In the genomic region with DNA sequence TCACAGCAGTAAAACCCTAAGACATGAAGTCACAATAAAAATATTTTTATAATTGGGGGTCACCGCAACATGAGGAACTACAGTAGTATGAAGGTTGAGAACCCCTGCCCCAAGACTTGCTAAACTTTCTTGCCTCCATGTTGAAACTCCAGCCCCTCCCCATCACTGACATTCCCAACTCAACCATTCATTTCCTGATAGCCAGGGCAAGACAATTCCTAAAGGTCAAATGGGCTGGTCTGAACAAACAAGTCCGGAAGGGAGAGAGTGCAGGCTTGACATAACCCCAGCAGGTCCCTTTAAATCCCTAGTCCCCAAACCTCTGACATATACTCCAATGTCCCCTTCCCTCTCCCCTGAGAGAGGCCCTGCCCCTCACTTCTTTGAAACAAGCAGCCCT, we compare ENCODE assay signal across 20 mouse cellular contexts.
DNase-seq lines count a peak whose midpoint lies in the region; ATAC-seq and TF ChIP-seq lines count a peak whose summit lies in the region.
"Had no signal": no experiment of that assay in that cellular context is flagged by ENCODE, and none has a peak within 500 bp of the region (broad histone marks: within the 10 kb centered on the region; RNA-seq: fewer than 3 reads in every experiment).

No protein-coding gene starts in this region.

- H3K27ac ChIP-seq in liver, embryonic 14.5 days: no peak overlapping the region
- no peak overlapping the region for H3K27ac ChIP-seq in liver, postnatal 0 days (ENCODE audit: low read depth)
- no peak overlapping the region for H3K27ac ChIP-seq in ES-E14 (ENCODE audit: insufficient read depth, low read depth, low read length, poor library complexity, severe bottlenecking)
- 0 out of 2 replicates have a peak overlapping the region, but pooled peaks have one; percentile 4 for H3K27ac ChIP-seq in limb, embryonic 10.5 days
- no peak overlapping the region for H3K27ac ChIP-seq in left cerebral cortex, adult 2 months
- H3K27ac ChIP-seq: embryonic facial prominence, embryonic 10.5 days; forebrain, embryonic 10.5 days; gastrocnemius, adult 2 months; hindbrain, embryonic 15.5 days had no signal

- H3K9ac ChIP-seq in liver, embryonic 14.5 days (replicated peaks): no peak overlapping the region
- no peak overlapping the region for H3K9ac ChIP-seq in liver, postnatal 0 days (replicated peaks)
- H3K9ac ChIP-seq in ES-E14 (ENCODE audit: insufficient read depth, low read depth, low read length, poor library complexity, severe bottlenecking): no peak overlapping the region
- H3K9ac ChIP-seq: hindbrain, embryonic 15.5 days had no signal

- no peak for DNase-seq in liver, embryonic 14.5 days (ENCODE audit: low read depth in 3 of 3, low spot score in 3 of 3)
- DNase-seq in liver, postnatal 0 days: no peak
- DNase-seq in ES-CJ7 (ENCODE audit: low read depth, low spot score) (peak; percentile 65), ES-E14 (ENCODE audit: low read depth, low spot score) (no peak)
- no peak for DNase-seq in limb, embryonic 10.5 days (ENCODE audit: low spot score)
- DNase-seq in ovary, adult 18-20 months (ENCODE audit: low spot score): no peak
- no peak for DNase-seq in left cerebral cortex, adult 2 months (ENCODE audit: extremely low spot score in 1 of 2, low spot score in 2 of 2)
- DNase-seq: adrenal gland, adult 2 months; adrenal gland, postnatal 25 days; cerebellum, adult 18-20 months; cerebellum, adult 9-11 months; cerebellum, postnatal 36 days; gastrocnemius, adult 2 months; gastrocnemius, postnatal 36 days; heart, adult 18-20 months had no signal

- TF ChIP-seq EP300 in liver, embryonic 14.5 days (IDR thresholded peaks at IDR 0.05; ENCODE audit: low read depth): no peak
- no peak for TF ChIP-seq EP300 in liver, postnatal 0 days (IDR thresholded peaks at IDR 0.05; ENCODE audit: low read depth)

- in situ Hi-C loops in ES-E14 (cut with MboI; ENCODE audit: low sequenced_read_pairs in 2 of 2, unreplicated experiment in 2 of 2): no loop called here

- 77% methylated on average over 2 of the region's 2 CpGs for WGBS in liver, embryonic 14.5 days (ENCODE audit: insufficient replicate concordance)
- WGBS in liver, postnatal 0 days (ENCODE audit: insufficient replicate concordance): 75% methylated on average over 2 of the region's 2 CpGs
- 84% methylated on average over 2 of the region's 2 CpGs for WGBS in limb, embryonic 10.5 days

- H3K9me3 ChIP-seq in liver, embryonic 14.5 days (ENCODE audit: control insufficient read depth, low read length): no peaks in the 10 kb centered on the region
- peaks cover 3% of the 10 kb centered on the region; the same call in 1 of the 2 replicates for H3K9me3 ChIP-seq in liver, postnatal 0 days (ENCODE audit: low read length)
- H3K9me3 ChIP-seq in ES-E14 (ENCODE audit: control insufficient read depth, insufficient read depth, low read depth, low read length): no peaks in the 10 kb centered on the region
- H3K9me3 ChIP-seq in limb, embryonic 10.5 days (replicated peaks): no peaks in the 10 kb centered on the region
- H3K9me3 ChIP-seq: embryonic facial prominence, embryonic 10.5 days; forebrain, embryonic 10.5 days; hindbrain, embryonic 15.5 days had no signal

- H3K4me2 ChIP-seq in liver, embryonic 14.5 days (ENCODE audit: low read depth): 0 out of 2 replicates have a peak overlapping the region, but pooled peaks have one; percentile 6
- no peak overlapping the region for H3K4me2 ChIP-seq in liver, postnatal 0 days (ENCODE audit: low read depth, low read length)
- H3K4me2 ChIP-seq: heart, embryonic 11.5 days; hindbrain, embryonic 15.5 days had no signal

- no peak; the same call in 1 of the 2 replicates for ATAC-seq in liver, embryonic 14.5 days (ENCODE audit: insufficient read depth)
- no peak for ATAC-seq in liver, postnatal 0 days
- ATAC-seq: forebrain, embryonic 14.5 days had no signal

- H3K4me1 ChIP-seq in liver, embryonic 14.5 days (replicated peaks; ENCODE audit: control insufficient read depth in 2 of 2, insufficient read depth in 2 of 2, low read length in 1 of 2): peaks cover 14 to 20% of the 10 kb centered on the region in 2 experiments
- peaks cover 5% of the 10 kb centered on the region for H3K4me1 ChIP-seq in liver, postnatal 0 days (ENCODE audit: insufficient read depth)
- 0 out of 4 replicates have a peak, but pooled peaks cover 0 to 2% of the 10 kb centered on the region in 2 experiments for H3K4me1 ChIP-seq in ES-E14 (ENCODE audit: control insufficient read depth in 2 of 2, insufficient read depth in 2 of 2, low read length in 2 of 2, poor library complexity in 1 of 2)
- 0 out of 2 replicates have a peak, but pooled peaks cover 3% of the 10 kb centered on the region for H3K4me1 ChIP-seq in limb, embryonic 10.5 days
- H3K4me1 ChIP-seq: forebrain, embryonic 10.5 days; hindbrain, embryonic 15.5 days had no signal

- no peak overlapping the region for H3K4me3 ChIP-seq in liver, embryonic 14.5 days (ENCODE audit: insufficient read depth in 1 of 2, low read depth in 2 of 2, low read length in 2 of 2)
- no peak overlapping the region for H3K4me3 ChIP-seq in liver, postnatal 0 days (ENCODE audit: low read depth, low read length)
- no peak overlapping the region for H3K4me3 ChIP-seq in ES-E14 (ENCODE audit: insufficient read depth in 1 of 2, low read depth in 1 of 2, low read length in 2 of 2, poor library complexity in 1 of 2, severe bottlenecking in 1 of 2)
- no peak overlapping the region for H3K4me3 ChIP-seq in limb, embryonic 10.5 days
- H3K4me3 ChIP-seq in left cerebral cortex, adult 2 months: no peak overlapping the region
- H3K4me3 ChIP-seq: embryonic facial prominence, embryonic 10.5 days; forebrain, embryonic 10.5 days; gastrocnemius, adult 2 months; hindbrain, embryonic 15.5 days had no signal

- TF ChIP-seq CTCF in liver, embryonic 14.5 days (IDR thresholded peaks at IDR 0.05; ENCODE audit: low read depth): no peak
- TF ChIP-seq CTCF in liver, postnatal 0 days (IDR thresholded peaks at IDR 0.05; ENCODE audit: low read depth): no peak
- TF ChIP-seq CTCF in left cerebral cortex, adult 2 months (IDR thresholded peaks at IDR 0.05): no peak

- intact Hi-C loops in left cerebral cortex, adult 2 months (cut with DNase I): no loop called here

- H3K27me3 ChIP-seq in liver, embryonic 14.5 days (ENCODE audit: control insufficient read depth, insufficient read depth, low read length): no peaks in the 10 kb centered on the region
- H3K27me3 ChIP-seq in liver, postnatal 0 days (ENCODE audit: insufficient read depth, low read length): no peaks in the 10 kb centered on the region
- no peaks in the 10 kb centered on the region for H3K27me3 ChIP-seq in limb, embryonic 10.5 days (ENCODE audit: low read depth, poor library complexity, severe bottlenecking)
- H3K27me3 ChIP-seq: hindbrain, embryonic 15.5 days had no signal

- no peaks in the 10 kb centered on the region for H3K36me3 ChIP-seq in liver, embryonic 14.5 days (replicated peaks; ENCODE audit: control insufficient read depth, insufficient read depth, low read depth)
- peaks cover 13% of the 10 kb centered on the region; the same call in 1 of the 2 replicates for H3K36me3 ChIP-seq in liver, postnatal 0 days (replicated peaks; ENCODE audit: insufficient read depth, low read length)
- H3K36me3 ChIP-seq in ES-E14 (ENCODE audit: control insufficient read depth, insufficient read depth, low read length, poor library complexity, severe bottlenecking): no peaks in the 10 kb centered on the region
- no peaks in the 10 kb centered on the region for H3K36me3 ChIP-seq in limb, embryonic 10.5 days
- H3K36me3 ChIP-seq: embryonic facial prominence, embryonic 10.5 days; forebrain, embryonic 10.5 days; hindbrain, embryonic 15.5 days had no signal

TF ChIP-seq in ES-E14, 5 proteins besides CTCF, POLR2A, EP300 and RAD21:
- TF ChIP-seq MAFK (IDR thresholded peaks at IDR 0.05; ENCODE audit: insufficient read depth, low read depth, low read length): no peak
- no peak for TF ChIP-seq ZNF384 (IDR thresholded peaks at IDR 0.05; ENCODE audit: low read depth, low read length)
- TF ChIP-seq CHD2 (IDR thresholded peaks at IDR 0.05; ENCODE audit: low read depth, low read length): no peak
- 0 out of 2 replicates have a peak, but pooled peaks have one; percentile 7 for TF ChIP-seq ZC3H11A (IDR thresholded peaks at IDR 0.05; ENCODE audit: borderline replicate concordance, low read depth, low read length)
